Mouse (Mus musculus): ENCODE data around the gene Sf3a3.

GRCm38 (mm10) chr4:124781361-124781760, 66.8 kb downstream of the Sf3a3 start:
- TF ChIP-seq MAFK (IDR thresholded peaks at IDR 0.05; ENCODE audit: insufficient read depth, low read depth, low read length) (no peak), ZNF384 (IDR thresholded peaks at IDR 0.05; ENCODE audit: low read depth, low read length) (no peak), ZC3H11A (IDR thresholded peaks at IDR 0.05; ENCODE audit: borderline replicate concordance, low read depth, low read length) (no peak)

Measured in ES-E14 (cell line).